ENCODE assay signal across 20 mouse cellular contexts in the genomic region with DNA sequence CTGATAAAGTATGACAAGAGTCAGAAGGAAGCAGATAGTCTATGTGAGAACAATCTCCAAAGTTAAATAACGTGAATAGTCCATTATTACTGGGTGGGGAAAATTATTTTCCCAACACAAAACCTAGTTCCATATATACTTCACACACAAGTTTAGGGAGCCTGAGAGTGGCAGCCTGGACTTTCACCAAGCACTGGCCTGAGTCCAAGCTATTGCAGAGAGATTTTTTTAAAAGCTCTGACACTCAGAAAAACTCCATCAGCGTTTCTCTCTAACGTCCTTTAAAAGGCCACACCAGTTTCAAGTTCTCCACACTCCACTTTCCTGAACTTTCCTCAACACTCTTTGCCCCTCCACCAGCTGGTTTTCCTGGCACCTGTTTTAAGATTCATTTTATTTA. TPM values are rescaled to one million over a fixed set of nuclear protein-coding genes. Genes with fewer than 3 reads are reported as not detected.
DNase-seq lines count a peak whose midpoint lies in the region; ATAC-seq and TF ChIP-seq lines count a peak whose summit lies in the region.
"Had no signal": no experiment of that assay in that cellular context is flagged by ENCODE, and none has a peak within 500 bp of the region (broad histone marks: within the 10 kb centered on the region; RNA-seq: fewer than 3 reads in every experiment).

No protein-coding gene starts in this region.

- no peaks in the 10 kb centered on the region for H3K9me3 ChIP-seq in heart, embryonic 13.5 days
- H3K9me3 ChIP-seq: heart, embryonic 10.5 days; hindbrain, embryonic 12.5 days; limb, embryonic 12.5 days; neural tube, embryonic 15.5 days had no signal

- no peak for DNase-seq in heart, adult 8-10 months (ENCODE audit: low spot score)
- DNase-seq in left cerebral cortex, postnatal 4 days, result peak; percentile 8
- no peak for DNase-seq in left cerebral cortex, adult 8-10 months (ENCODE audit: low spot score in 2 of 2)
- peak; percentile 21 for DNase-seq in NIH3T3 (ENCODE audit: low read depth)
- DNase-seq in brain, embryonic 14.5 days (ENCODE audit: low read depth), result peak; percentile 3
- DNase-seq in urinary bladder, postnatal 4 days (ENCODE audit: low spot score in 2 of 2), result no peak
- DNase-seq: gastrocnemius, postnatal 25 days; midbrain, embryonic 14.5 days; retina, postnatal 1 day; thymus, postnatal 4 days had no signal

- H3K4me2 ChIP-seq in heart, embryonic 13.5 days, result no peak overlapping the region
- H3K4me2 ChIP-seq: hindbrain, embryonic 12.5 days; intestine, embryonic 15.5 days; limb, embryonic 12.5 days; neural tube, embryonic 15.5 days had no signal

- WGBS in heart, embryonic 13.5 days, result 77% methylated on average over 3 of the region's 3 CpGs

- H3K9ac ChIP-seq in heart, embryonic 13.5 days, result no peak overlapping the region
- H3K9ac ChIP-seq: hindbrain, embryonic 12.5 days; intestine, embryonic 15.5 days; limb, embryonic 12.5 days; liver, embryonic 14.5 days; neural tube, embryonic 15.5 days had no signal

- H3K4me1 ChIP-seq in heart, embryonic 13.5 days, result no peaks in the 10 kb centered on the region
- H3K4me1 ChIP-seq: heart, embryonic 10.5 days; hindbrain, embryonic 12.5 days; intestine, embryonic 15.5 days; limb, embryonic 12.5 days; neural tube, embryonic 15.5 days had no signal

- intact Hi-C loops in left cerebral cortex, postnatal 4 days (cut with DNase I), result no loop called here

- H3K27me3 ChIP-seq in heart, embryonic 13.5 days (replicated peaks), result no peaks in the 10 kb centered on the region
- H3K27me3 ChIP-seq: hindbrain, embryonic 12.5 days; intestine, embryonic 15.5 days; limb, embryonic 12.5 days; neural tube, embryonic 15.5 days had no signal

- ATAC-seq in heart, embryonic 13.5 days (ENCODE audit: extremely low read depth, insufficient number of reproducible peaks, low FRiP score, low TSS enrichment), result no peak
- ATAC-seq in inflammation-experienced regulatory T-cells, adult 6 months, result no peak
- ATAC-seq: intestine, embryonic 15.5 days had no signal

- peaks cover 90% of the 10 kb centered on the region for H3K36me3 ChIP-seq in heart, embryonic 13.5 days

- H3K4me3 ChIP-seq in heart, embryonic 13.5 days, result no peak overlapping the region
- H3K4me3 ChIP-seq: heart, embryonic 10.5 days; hindbrain, embryonic 12.5 days; intestine, embryonic 15.5 days; left cerebral cortex, adult 2 months; limb, embryonic 12.5 days; myocyte; neural tube, embryonic 15.5 days had no signal

- no peak for TF ChIP-seq POLR2A in brain, embryonic 14.5 days (IDR thresholded peaks at IDR 0.05; ENCODE audit: borderline replicate concordance, extremely low read depth, insufficient read depth, insufficient read length, poor library complexity, severe bottlenecking)

- H3K27ac ChIP-seq in heart, embryonic 13.5 days (replicated peaks), result 0 out of 2 replicates have a peak overlapping the region, but pooled peaks have one; percentile 12
- H3K27ac ChIP-seq: heart, embryonic 10.5 days; hindbrain, embryonic 12.5 days; intestine, embryonic 15.5 days; left cerebral cortex, adult 2 months; limb, embryonic 12.5 days; liver, embryonic 14.5 days; neural tube, embryonic 15.5 days had no signal

- no peak for TF ChIP-seq CTCF in brain, embryonic 14.5 days (IDR thresholded peaks at IDR 0.05; ENCODE audit: borderline replicate concordance, extremely low read depth, insufficient read depth, insufficient read length)

RNA-seq across cellular contexts. Expression of a gene that starts 43.6 kb away (rescaled TPM):
- polyA plus RNA-seq in heart, embryonic 13.5 days (2015; fragmentation: Nextera tagmentation; extraction: Ambion mirVana), result 5.3 and 5.8 TPM in 2 replicates
- total RNA-seq in heart, adult 8-10 months (2022), result 1 to 10 TPM; 6.0 to 6.6 (median 6.4) TPM
- total RNA-seq in left cerebral cortex, postnatal 4 days (2021), result 1 to 10 TPM; 7.3 to 7.9 TPM
- total RNA-seq in left cerebral cortex, adult 8-10 months (2022), result 1 to 10 TPM; 4.9 to 6.5 (median 6.0) TPM
- 4.9 and 6.3 TPM in 2 replicates for polyA plus RNA-seq in brain, embryonic 14.5 days (2012; rRNA removed)
- 10 to 100 TPM; 24.1 to 36.0 (median 27.5) TPM for polyA plus RNA-seq in inflammation-experienced regulatory T-cells, adult 6 months (2017; shearing (Covaris generic))

RNA-seq across cellular contexts. Expression of a gene that starts 44.0 kb away (rescaled TPM):
- 32.4 and 32.5 TPM in 2 replicates for polyA plus RNA-seq in heart, embryonic 13.5 days (2015; fragmentation: Nextera tagmentation; extraction: Ambion mirVana)
- total RNA-seq in heart, adult 8-10 months (2022), result 10 to 100 TPM; 15.4 to 17.0 (median 15.8) TPM
- total RNA-seq in left cerebral cortex, postnatal 4 days (2021), result 10 to 100 TPM; 32.3 to 34.5 TPM
- 10 to 100 TPM; 34.4 to 39.3 (median 34.7) TPM for total RNA-seq in left cerebral cortex, adult 8-10 months (2022)
- polyA plus RNA-seq in brain, embryonic 14.5 days (2012; rRNA removed), result 50.9 and 67.7 TPM in 2 replicates
- 100 to 1,000 TPM in 1 of 3 experiments, 10 to 100 TPM in 2; 65.3 to 101 (median 80.2) TPM for polyA plus RNA-seq in inflammation-experienced regulatory T-cells, adult 6 months (2017; shearing (Covaris generic))

RNA-seq across cellular contexts. Expression of a gene that starts 56.7 kb away (rescaled TPM):
- polyA plus RNA-seq in heart, embryonic 13.5 days (2015; fragmentation: Nextera tagmentation; extraction: Ambion mirVana), result 44.5 and 44.6 TPM in 2 replicates
- 10 to 100 TPM; 30.3 to 39.2 (median 33.5) TPM for total RNA-seq in heart, adult 8-10 months (2022)
- total RNA-seq in left cerebral cortex, postnatal 4 days (2021), result 100 to 1,000 TPM; 238 to 265 TPM
- 100 to 1,000 TPM; 139 to 154 (median 147) TPM for total RNA-seq in left cerebral cortex, adult 8-10 months (2022)
- polyA plus RNA-seq in brain, embryonic 14.5 days (2012; rRNA removed), result 142 and 175 TPM in 2 replicates
- polyA plus RNA-seq in inflammation-experienced regulatory T-cells, adult 6 months (2017; shearing (Covaris generic)), result 10 to 100 TPM; 32.2 to 41.0 (median 38.0) TPM

Comparison
In these comparisons a context has a peak if more than half of its experiments do, and no peak if none do; other contexts are left out.
1. DNase-seq: peak in left cerebral cortex, postnatal 4 days (single experiment), NIH3T3 (single experiment) and brain, embryonic 14.5 days (single experiment); none in heart, adult 8-10 months (single experiment), left cerebral cortex, adult 8-10 months (0 of 2) and urinary bladder, postnatal 4 days (0 of 2).